Mouse (Mus musculus) E14TG2a.4 (cell line): ENCODE results near the gene Cdon.

Source experiments
- CTCF ChIP-seq: conservative IDR thresholded peaks from 2 replicates; pipeline ENCODE4 v1.5.1; 2014; ENCODE audit warnings: low read length
- NANOG ChIP-seq: IDR thresholded peaks from 2 replicates; pipeline ENCODE4 v1.6.1; 2014; ENCODE audit warnings: borderline replicate concordance, low read length, mixed read lengths

DNA sequence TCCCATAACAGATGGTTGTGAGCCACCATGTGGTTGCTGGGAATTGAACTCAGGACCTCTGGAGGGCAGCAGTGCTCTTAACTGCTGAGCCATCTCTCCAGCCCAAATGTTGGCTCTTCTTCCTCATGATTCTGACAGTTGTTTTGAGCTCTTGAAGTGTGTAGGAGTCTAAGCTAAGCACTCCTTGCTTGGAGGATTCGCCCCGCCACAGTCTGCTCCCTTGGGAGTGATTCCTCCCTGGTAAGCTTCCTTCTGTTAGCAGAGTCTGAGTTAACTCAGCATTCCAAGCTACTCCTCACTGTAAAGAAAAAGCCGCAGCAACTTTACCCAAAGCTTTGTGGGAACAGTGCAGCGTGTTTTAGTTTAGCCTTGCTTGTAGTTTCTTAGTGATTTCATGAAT is 67.6 kb downstream of the Cdon start:
- TF ChIP-seq CTCF (no peak), NANOG (no peak)
